Mouse (Mus musculus) heart, adult 2 months (tissue): Measurements from ENCODE around the gene Sdhaf1.

Source experiments
- CTCF ChIP-seq: fragments of 200-600 bp; IDR thresholded peaks from 2 replicates; pipeline ENCODE4 v1.8.1; 2022; ENCODE audit warnings: antibody characterized with exemption, mild to moderate bottlenecking, moderate library complexity
- EP300 ChIP-seq: fragments of 200-500 bp; IDR thresholded peaks from 2 replicates; pipeline ENCODE4 v1.6.1; 2011; ENCODE audit warnings: low read depth, low read length, control low read depth; ENCODE audit not compliant: insufficient read depth
- POLR2A ChIP-seq: fragments of 200-500 bp; IDR thresholded peaks from 2 replicates; pipeline ENCODE4 v1.6.1; 2011; ENCODE audit warnings: mild to moderate bottlenecking, low read depth, low read length, control low read depth; ENCODE audit not compliant: insufficient read depth

DNA sequence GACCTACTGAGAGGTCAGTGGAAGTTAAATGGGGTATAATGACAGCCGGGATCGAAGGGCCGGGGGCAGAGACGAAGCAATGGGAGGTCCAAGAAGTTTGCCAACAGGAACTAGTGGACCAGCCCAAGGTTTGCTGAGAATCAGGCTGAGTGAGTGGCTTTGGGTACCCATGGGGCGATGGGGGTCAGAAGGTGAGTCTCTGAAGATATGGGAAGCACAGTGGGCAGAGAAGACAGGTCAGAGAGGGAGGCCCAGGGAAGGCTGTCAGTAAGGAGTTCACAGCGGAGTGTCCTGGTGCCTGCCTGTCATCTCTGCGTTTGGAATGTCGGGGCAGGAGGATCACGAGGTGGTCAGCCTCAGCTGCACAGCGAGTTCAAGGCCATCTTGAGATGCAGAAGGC, 4.7 kb upstream of the Sdhaf1 start:
- TF ChIP-seq CTCF (no peak), POLR2A (no peak), EP300 (no peak)
